Mouse (Mus musculus): ENCODE data around the gene Adamts8. TPM values are rescaled to one million over a fixed set of nuclear protein-coding genes. Genes with fewer than 3 reads are reported as not detected.

The Adamts8 gene
- 14.6 and 16.3 TPM in 2 replicates for polyA plus RNA-seq (2014; fragmentation: Nextera tagmentation; extraction: Ambion mirVana)

- WGBS: under 1% methylated on average over 82 of the region's 96 CpGs
- H3K27ac ChIP-seq (ENCODE audit: low read depth): peak within 1 kb of the TSS; percentile 18; the same call in 1 of the 2 replicates
- DNase-seq (ENCODE audit: low spot score): peak; percentile 78
- H3K4me3 ChIP-seq (ENCODE audit: low read depth, low read length): peak within 1 kb of the TSS; percentile 59
- H3K4me1 ChIP-seq (replicated peaks; ENCODE audit: control insufficient read depth, insufficient read depth, low read length): no peaks in the 10 kb centered on the region; the same call in 1 of the 2 replicates
- H3K9me3 ChIP-seq (ENCODE audit: control insufficient read depth, low read length): no peaks in the 10 kb centered on the region
- H3K4me2 ChIP-seq (ENCODE audit: low read length): peak within 1 kb of the TSS; percentile 88
- no peaks in the 10 kb centered on the region for H3K36me3 ChIP-seq (ENCODE audit: control insufficient read depth, insufficient read depth, low read length)
- peak; percentile 72 for ATAC-seq (replicated peaks; ENCODE audit: low FRiP score, low TSS enrichment, low read depth)
- H3K27me3 ChIP-seq (replicated peaks; ENCODE audit: control insufficient read depth, insufficient read depth, low read length): peaks cover 48% of the 10 kb centered on the region
- peak within 1 kb of the TSS; percentile 54 for H3K9ac ChIP-seq (ENCODE audit: low read length)
These were observed at the start of gene Adamts8 for GRCm38 (mm10) chr9:30942512-30943313. TSS of gene Adamts8 (plus strand) at chr9:30942562.

DNA sequence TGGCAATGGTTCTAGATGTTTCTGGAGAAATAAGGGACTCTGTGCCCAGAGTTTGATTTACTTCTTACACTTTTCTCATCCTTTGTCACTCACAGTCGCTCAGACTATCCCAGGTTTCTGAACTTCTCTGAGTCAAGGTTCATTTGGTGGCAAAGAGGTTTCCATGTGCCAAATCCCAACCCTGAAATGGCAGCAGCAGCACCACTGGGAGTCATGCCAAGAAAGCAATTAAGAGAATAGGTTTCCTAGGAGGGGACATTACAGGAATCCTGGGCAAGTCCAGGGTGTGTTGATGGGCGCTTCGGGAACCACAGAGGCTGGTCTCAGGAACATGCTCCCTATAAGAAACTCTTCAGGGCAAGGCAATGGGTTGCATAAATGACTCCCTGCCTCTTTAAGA lies 46.7 kb upstream of the Adamts8 start:
- H3K4me2 ChIP-seq (ENCODE audit: low read length): no peak overlapping the region
- H3K27ac ChIP-seq (ENCODE audit: low read depth): no peak overlapping the region
- H3K4me1 ChIP-seq (replicated peaks; ENCODE audit: control insufficient read depth, insufficient read depth, low read length): no peaks in the 10 kb centered on the region
- no peaks in the 10 kb centered on the region for H3K27me3 ChIP-seq (replicated peaks; ENCODE audit: control insufficient read depth, insufficient read depth, low read length)
- DNase-seq (ENCODE audit: low spot score): no peak
- no peaks in the 10 kb centered on the region for H3K9me3 ChIP-seq (ENCODE audit: control insufficient read depth, low read length)
- H3K36me3 ChIP-seq (ENCODE audit: control insufficient read depth, insufficient read depth, low read length): no peaks in the 10 kb centered on the region
- ATAC-seq (replicated peaks; ENCODE audit: low FRiP score, low TSS enrichment, low read depth): no peak
- no peak overlapping the region for H3K9ac ChIP-seq (ENCODE audit: low read length)
- no peak overlapping the region for H3K4me3 ChIP-seq (ENCODE audit: low read depth, low read length)
- 85% methylated on average over 3 of the region's 3 CpGs for WGBS

- peaks cover 6% of the 10 kb centered on the region for H3K36me3 ChIP-seq (ENCODE audit: control insufficient read depth, insufficient read depth, low read length)
- no peak overlapping the region for H3K27ac ChIP-seq (ENCODE audit: low read depth)
- H3K4me3 ChIP-seq (ENCODE audit: low read depth, low read length): no peak overlapping the region
- no peak overlapping the region for H3K4me2 ChIP-seq (ENCODE audit: low read length)
- H3K9me3 ChIP-seq (ENCODE audit: control insufficient read depth, low read length): no peaks in the 10 kb centered on the region
- H3K9ac ChIP-seq (ENCODE audit: low read length): no peak overlapping the region
- H3K27me3 ChIP-seq (replicated peaks; ENCODE audit: control insufficient read depth, insufficient read depth, low read length): no peaks in the 10 kb centered on the region
- ATAC-seq (replicated peaks; ENCODE audit: low FRiP score, low TSS enrichment, low read depth) (no peak), DNase-seq (ENCODE audit: low spot score) (no peak)
- WGBS: 82% methylated on average over 5 of the region's 5 CpGs
- H3K4me1 ChIP-seq (replicated peaks; ENCODE audit: control insufficient read depth, insufficient read depth, low read length): no peaks in the 10 kb centered on the region
These were observed 45.6 kb upstream of the Adamts8 start for GRCm38 (mm10) chr9:30896752-30897151.

- H3K9me3 ChIP-seq (ENCODE audit: control insufficient read depth, low read length): no peaks in the 10 kb centered on the region
- 94% methylated on average over 2 of the region's 2 CpGs for WGBS
- peaks cover 10% of the 10 kb centered on the region for H3K36me3 ChIP-seq (ENCODE audit: control insufficient read depth, insufficient read depth, low read length)
- H3K4me3 ChIP-seq (ENCODE audit: low read depth, low read length): no peak overlapping the region
- H3K27me3 ChIP-seq (replicated peaks; ENCODE audit: control insufficient read depth, insufficient read depth, low read length): no peaks in the 10 kb centered on the region
- no peak overlapping the region for H3K9ac ChIP-seq (ENCODE audit: low read length)
- no peak for DNase-seq (ENCODE audit: low spot score)
- H3K4me2 ChIP-seq (ENCODE audit: low read length): no peak overlapping the region
- H3K27ac ChIP-seq (ENCODE audit: low read depth): no peak overlapping the region
- no peaks in the 10 kb centered on the region for H3K4me1 ChIP-seq (replicated peaks; ENCODE audit: control insufficient read depth, insufficient read depth, low read length)
- no peak for ATAC-seq (replicated peaks; ENCODE audit: low FRiP score, low TSS enrichment, low read depth)
These were observed 45.2 kb upstream of the Adamts8 start for GRCm38 (mm10) chr9:30897169-30897568.

- Histone ChIP-seq H3K4me2 (ENCODE audit: low read length) (no peak overlapping the region), H3K9ac (ENCODE audit: low read length) (no peak overlapping the region), H3K36me3 (ENCODE audit: control insufficient read depth, insufficient read depth, low read length) (peaks cover 20% of the 10 kb centered on the region), H3K4me3 (ENCODE audit: low read depth, low read length) (no peak overlapping the region), H3K9me3 (ENCODE audit: control insufficient read depth, low read length) (no peaks in the 10 kb centered on the region), H3K27me3 (replicated peaks; ENCODE audit: control insufficient read depth, insufficient read depth, low read length) (no peaks in the 10 kb centered on the region), H3K4me1 (replicated peaks; ENCODE audit: control insufficient read depth, insufficient read depth, low read length) (no peaks in the 10 kb centered on the region), H3K27ac (ENCODE audit: low read depth) (no peak overlapping the region)
- WGBS: 92% methylated on average over 19 of the region's 19 CpGs
- DNase-seq (ENCODE audit: low spot score) (no peak), ATAC-seq (replicated peaks; ENCODE audit: low FRiP score, low TSS enrichment, low read depth) (no peak)
These were observed 40.2 kb upstream of the Adamts8 start for GRCm38 (mm10) chr9:30902152-30902551.

DNA sequence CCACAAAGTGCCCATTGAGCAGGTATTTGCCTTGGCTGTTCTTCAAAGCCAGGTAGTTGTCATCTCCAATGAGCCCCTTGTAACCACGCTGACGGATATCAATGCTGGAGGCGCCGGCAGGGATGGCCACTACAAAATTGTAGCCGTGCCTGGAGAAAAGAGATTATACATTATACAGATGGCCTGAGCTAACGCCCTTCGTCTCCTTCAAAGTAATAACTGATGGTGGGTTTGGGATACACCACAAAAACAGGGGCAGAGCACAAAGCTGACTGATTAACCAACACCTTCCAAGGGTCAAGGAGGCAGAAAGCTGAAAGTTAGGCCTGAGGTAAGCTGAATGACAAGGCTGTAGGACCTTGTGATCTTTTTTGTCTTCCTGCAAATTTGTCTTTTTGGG lies 39.7 kb upstream of the Adamts8 start:
- Histone ChIP-seq H3K9ac (ENCODE audit: low read length) (no peak overlapping the region), H3K36me3 (ENCODE audit: control insufficient read depth, insufficient read depth, low read length) (peaks cover 20% of the 10 kb centered on the region), H3K4me3 (ENCODE audit: low read depth, low read length) (no peak overlapping the region), H3K27ac (ENCODE audit: low read depth) (no peak overlapping the region), H3K9me3 (ENCODE audit: control insufficient read depth, low read length) (no peaks in the 10 kb centered on the region), H3K4me1 (replicated peaks; ENCODE audit: control insufficient read depth, insufficient read depth, low read length) (no peaks in the 10 kb centered on the region), H3K4me2 (ENCODE audit: low read length) (no peak overlapping the region), H3K27me3 (replicated peaks; ENCODE audit: control insufficient read depth, insufficient read depth, low read length) (no peaks in the 10 kb centered on the region)
- ATAC-seq (replicated peaks; ENCODE audit: low FRiP score, low TSS enrichment, low read depth): no peak
- 96% methylated on average over 7 of the region's 7 CpGs for WGBS
- DNase-seq (ENCODE audit: low spot score): no peak

DNA sequence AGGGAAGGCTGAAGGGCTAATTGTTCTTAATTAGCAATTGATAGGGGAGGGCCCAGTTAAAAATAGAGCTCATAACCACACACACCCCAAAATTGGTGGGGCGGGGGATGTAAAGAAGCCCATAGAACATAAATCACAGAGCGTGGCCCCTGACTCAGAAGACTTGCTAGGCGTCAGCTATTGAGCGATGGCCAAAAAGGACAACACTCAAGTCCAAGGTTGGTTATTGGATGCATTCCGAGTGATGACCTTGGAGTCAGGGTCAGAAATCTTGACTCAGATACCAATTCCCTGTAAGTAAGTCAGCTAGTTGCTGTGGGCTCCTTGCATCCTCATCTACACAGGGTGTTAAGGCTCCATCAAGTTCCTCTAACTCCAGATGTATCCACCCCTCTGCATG lies 39.1 kb upstream of the Adamts8 start:
- no peak for DNase-seq (ENCODE audit: low spot score)
- H3K9ac ChIP-seq (ENCODE audit: low read length): no peak overlapping the region
- H3K4me2 ChIP-seq (ENCODE audit: low read length): no peak overlapping the region
- peaks cover 20% of the 10 kb centered on the region for H3K36me3 ChIP-seq (ENCODE audit: control insufficient read depth, insufficient read depth, low read length)
- H3K4me1 ChIP-seq (replicated peaks; ENCODE audit: control insufficient read depth, insufficient read depth, low read length): no peaks in the 10 kb centered on the region
- ATAC-seq (replicated peaks; ENCODE audit: low FRiP score, low TSS enrichment, low read depth): no peak
- no peaks in the 10 kb centered on the region for H3K27me3 ChIP-seq (replicated peaks; ENCODE audit: control insufficient read depth, insufficient read depth, low read length)
- no peak overlapping the region for H3K27ac ChIP-seq (ENCODE audit: low read depth)
- H3K4me3 ChIP-seq (ENCODE audit: low read depth, low read length): no peak overlapping the region
- 97% methylated on average over 5 of the region's 5 CpGs for WGBS
- H3K9me3 ChIP-seq (ENCODE audit: control insufficient read depth, low read length): no peaks in the 10 kb centered on the region

GRCm38 (mm10) chr9:30905861-30906260 lies 36.5 kb upstream of the Adamts8 start:
- Histone ChIP-seq H3K36me3 (ENCODE audit: control insufficient read depth, insufficient read depth, low read length) (peaks cover 20% of the 10 kb centered on the region), H3K9me3 (ENCODE audit: control insufficient read depth, low read length) (no peaks in the 10 kb centered on the region), H3K4me3 (ENCODE audit: low read depth, low read length) (no peak overlapping the region), H3K27ac (ENCODE audit: low read depth) (no peak overlapping the region), H3K9ac (ENCODE audit: low read length) (no peak overlapping the region), H3K27me3 (replicated peaks; ENCODE audit: control insufficient read depth, insufficient read depth, low read length) (no peaks in the 10 kb centered on the region), H3K4me1 (replicated peaks; ENCODE audit: control insufficient read depth, insufficient read depth, low read length) (no peaks in the 10 kb centered on the region), H3K4me2 (ENCODE audit: low read length) (no peak overlapping the region)
- DNase-seq (ENCODE audit: low spot score): no peak
- no peak for ATAC-seq (replicated peaks; ENCODE audit: low FRiP score, low TSS enrichment, low read depth)
- 89% methylated on average over 10 of the region's 10 CpGs for WGBS

- Histone ChIP-seq H3K4me2 (ENCODE audit: low read length) (no peak overlapping the region), H3K4me3 (ENCODE audit: low read depth, low read length) (no peak overlapping the region), H3K4me1 (replicated peaks; ENCODE audit: control insufficient read depth, insufficient read depth, low read length) (no peaks in the 10 kb centered on the region), H3K9me3 (ENCODE audit: control insufficient read depth, low read length) (no peaks in the 10 kb centered on the region), H3K27me3 (replicated peaks; ENCODE audit: control insufficient read depth, insufficient read depth, low read length) (no peaks in the 10 kb centered on the region), H3K9ac (ENCODE audit: low read length) (no peak overlapping the region), H3K36me3 (ENCODE audit: control insufficient read depth, insufficient read depth, low read length) (peaks cover 17% of the 10 kb centered on the region), H3K27ac (ENCODE audit: low read depth) (no peak overlapping the region)
- ATAC-seq (replicated peaks; ENCODE audit: low FRiP score, low TSS enrichment, low read depth) (no peak), DNase-seq (ENCODE audit: low spot score) (no peak)
- WGBS: 87% methylated on average over 4 of the region's 4 CpGs
These were observed 35.9 kb upstream of the Adamts8 start for GRCm38 (mm10) chr9:30906426-30906825.

Data from intestine, embryonic 14.5 days (tissue).